Mouse (Mus musculus) liver, embryonic 15.5 days (tissue): ENCODE measurements around the gene Orai2. TPM values are rescaled to one million over a fixed set of nuclear protein-coding genes. Genes with fewer than 3 reads are reported as not detected.
A peak's percentile ranks its signal among the peaks of the same experiment; 100 is the strongest.
"Not testable (repeated sequence)": the region's sequence is repeated elsewhere in the genome, so short reads cannot be mapped to it uniquely, and the experiment has no call there.

Source experiments
- ATAC-seq: fragments of 200-750 bp; cut with Nextera tagmentation; 2 replicates; pipeline ENCODE4 v1.8.0; 2017; ENCODE audit warnings: moderate number of reproducible peaks, mild to moderate bottlenecking, moderate library complexity; ENCODE audit not compliant: insufficient read depth
- H3K27ac ChIP-seq: fragments of 300-500 bp; sonication (generic); replicated peaks from 2 replicates; pipeline ENCODE4 v1.5.1; 2015; ENCODE audit warnings: mild to moderate bottlenecking, inconsistent platforms
- H3K27me3 ChIP-seq: fragments of 300-500 bp; sonication (generic); 2 replicates; pipeline ENCODE4 v1.6.1; 2015; ENCODE audit warnings: mild to moderate bottlenecking, inconsistent platforms
- H3K36me3 ChIP-seq: fragments of 300-500 bp; sonication (generic); replicated peaks from 2 replicates; pipeline ENCODE4 v1.6.1; 2015; ENCODE audit warnings: moderate library complexity, mild to moderate bottlenecking, inconsistent platforms
- H3K4me1 ChIP-seq: fragments of 300-500 bp; sonication (generic); replicated peaks from 2 replicates; pipeline ENCODE4 v1.6.1; 2015; ENCODE audit warnings: inconsistent platforms
- H3K4me2 ChIP-seq: fragments of 300-500 bp; sonication (generic); 2 replicates; pipeline ENCODE4 v1.6.1; 2015; ENCODE audit warnings: moderate library complexity, mild to moderate bottlenecking, inconsistent platforms
- H3K4me3 ChIP-seq: fragments of 300-500 bp; sonication (generic); replicated peaks from 2 replicates; pipeline ENCODE4 v1.5.1; 2015; ENCODE audit warnings: mild to moderate bottlenecking, inconsistent platforms
- H3K9ac ChIP-seq: fragments of 300-500 bp; sonication (generic); 2 replicates; pipeline ENCODE4 v1.6.1; 2015; ENCODE audit warnings: moderate library complexity, mild to moderate bottlenecking, inconsistent platforms
- H3K9me3 ChIP-seq: fragments of 300-500 bp; sonication (generic); replicated peaks from 2 replicates; pipeline ENCODE4 v1.6.1; 2016; ENCODE audit warnings: inconsistent platforms
- WGBS: fragments of 180-500 bp; shearing (Covaris S2); methylation state at CpG from one replicate; pipeline ENCODE4 v1.1.7; 2015; ENCODE audit warnings: mixed read lengths; ENCODE audit not compliant: insufficient replicate concordance; 5-methylcytosine and 5-hydroxymethylcytosine counted together
- polyA plus RNA-seq: library from polyadenylated mRNA; unstranded; fragments of >200 nt; fragmentation: Nextera tagmentation; extraction: Ambion mirVana; gene quantifications from 2 replicates; pipeline ENCODE4 v1.2.1, GENCODE M21; 2015

Gene Orai2
- polyA plus RNA-seq, 1 experiment from 2014 or later = 4.4 TPM

DNA sequence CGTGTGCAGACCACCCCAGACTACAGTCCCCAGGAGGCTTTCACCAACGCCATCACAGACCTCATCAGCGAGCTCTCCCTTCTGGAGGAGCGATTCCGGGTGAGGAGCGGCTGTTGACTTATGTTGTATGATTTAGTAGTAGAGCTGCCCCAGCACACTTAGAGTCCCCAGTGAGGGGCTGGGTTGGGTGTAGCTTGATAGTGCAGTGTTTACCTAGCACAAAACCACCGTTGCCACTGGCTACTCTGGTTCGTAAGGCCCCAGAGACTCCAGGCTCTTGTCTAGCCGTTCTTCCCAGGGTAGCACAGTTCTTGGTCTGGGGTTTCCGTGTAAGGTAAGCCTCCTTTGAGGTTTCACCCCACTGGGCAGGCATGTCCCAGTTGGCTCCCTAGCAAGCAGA lies 48.3 kb downstream of the Orai2 start:
- Histone ChIP-seq H3K4me2 (no peak overlapping the region), H3K9ac (no peak overlapping the region), H3K4me1 (peaks cover 21% of the 10 kb centered on the region), H3K9me3 (no peaks in the 10 kb centered on the region), H3K27me3 (no peaks in the 10 kb centered on the region), H3K36me3 (peaks cover 84% of the 10 kb centered on the region), H3K27ac (no peak overlapping the region), H3K4me3 (no peak overlapping the region)
- ATAC-seq = no peak
- 81% methylated on average over 10 of the region's 10 CpGs for WGBS

DNA sequence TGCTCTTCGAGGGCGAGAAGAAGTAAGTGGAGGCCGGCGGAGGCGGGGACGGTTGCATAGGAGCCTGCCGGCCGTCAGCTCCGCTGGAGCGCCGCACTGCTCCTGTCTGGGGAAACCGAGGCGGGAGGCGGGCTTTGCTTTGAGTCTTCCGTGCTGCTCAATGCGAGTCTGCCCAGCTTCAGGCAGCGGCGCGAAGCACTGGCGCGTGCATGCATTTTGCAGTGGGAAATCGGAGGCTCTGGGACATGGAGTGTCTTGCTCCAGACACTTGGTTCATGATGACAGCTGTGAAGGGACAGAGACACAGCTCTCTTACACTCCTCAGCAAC lies 53.8 kb downstream of the Orai2 start:
- H3K27me3 ChIP-seq = no peaks in the 10 kb centered on the region
- 0% methylated on average over 22 of the region's 22 CpGs for WGBS
- peak overlapping the region; percentile 88 for H3K9ac ChIP-seq
- ATAC-seq = peak; percentile 77
- H3K4me3 ChIP-seq = peak overlapping the region; percentile 88
- H3K4me2 ChIP-seq = peak overlapping the region; percentile 95
- no peaks in the 10 kb centered on the region for H3K9me3 ChIP-seq
- peak overlapping the region; percentile 80 for H3K27ac ChIP-seq
- H3K4me1 ChIP-seq = peaks cover 33% of the 10 kb centered on the region
- H3K36me3 ChIP-seq = peaks cover 33% of the 10 kb centered on the region

DNA sequence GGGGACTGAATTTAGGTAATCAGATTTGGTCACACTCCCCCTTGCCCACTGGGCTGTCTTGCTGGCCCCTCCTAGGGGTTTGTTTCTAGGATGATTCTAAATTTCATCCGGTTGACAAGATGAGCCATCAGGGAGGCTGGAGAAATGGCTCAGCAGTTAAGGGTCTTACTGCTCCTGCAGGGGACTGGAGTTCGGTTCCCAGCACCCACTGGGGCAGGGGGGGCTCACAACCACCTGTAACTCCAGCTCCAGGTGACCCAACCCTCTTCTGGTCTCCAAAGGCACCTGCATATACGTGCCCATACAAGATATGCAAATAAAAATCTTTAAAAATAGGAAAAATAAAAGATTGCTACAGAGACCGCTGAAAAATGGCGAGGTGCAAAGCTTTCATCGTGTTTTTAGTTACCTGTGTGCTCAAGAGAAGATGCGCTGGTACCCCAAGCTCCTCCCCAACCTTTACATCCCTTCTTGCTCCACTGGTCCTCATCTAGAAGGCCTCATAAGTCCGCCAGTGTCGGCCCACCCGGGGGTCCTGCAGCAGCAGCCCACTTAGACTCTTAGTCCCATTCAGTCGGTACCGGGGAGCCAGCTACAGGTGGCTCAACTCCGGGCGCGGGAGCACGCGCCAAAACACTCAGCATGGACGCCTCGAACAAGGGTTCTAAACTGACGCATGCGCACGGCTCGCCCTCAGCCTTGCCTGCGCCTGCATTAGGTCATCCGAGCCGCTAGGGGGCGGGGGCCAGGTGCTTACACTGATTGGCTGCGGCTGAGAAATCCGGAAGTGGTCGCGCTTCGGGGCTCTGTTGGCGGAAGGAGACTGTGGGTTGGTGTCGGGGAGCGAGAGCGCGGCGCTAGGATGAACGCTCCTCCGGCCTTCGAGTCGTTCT lies 54.4 kb downstream of the Orai2 start, which contains the start of gene Polr2j:
Gene Polr2j, plus strand, starts transcription at position 741 of the 893 bp plus-strand sequence.
- Histone ChIP-seq H3K9me3 (no peaks in the 10 kb centered on the region), H3K27me3 (no peaks in the 10 kb centered on the region), H3K9ac (peak within 1 kb of the TSS; percentile 88), H3K36me3 (peaks cover 26% of the 10 kb centered on the region), H3K4me2 (peak within 1 kb of the TSS; percentile 95), H3K4me3 (peak within 1 kb of the TSS; percentile 88), H3K4me1 (peaks cover 33% of the 10 kb centered on the region), H3K27ac (peak within 1 kb of the TSS; percentile 80)
- WGBS = 3% methylated on average over 42 of the region's 42 CpGs
- ATAC-seq = peak; percentile 95

DNA sequence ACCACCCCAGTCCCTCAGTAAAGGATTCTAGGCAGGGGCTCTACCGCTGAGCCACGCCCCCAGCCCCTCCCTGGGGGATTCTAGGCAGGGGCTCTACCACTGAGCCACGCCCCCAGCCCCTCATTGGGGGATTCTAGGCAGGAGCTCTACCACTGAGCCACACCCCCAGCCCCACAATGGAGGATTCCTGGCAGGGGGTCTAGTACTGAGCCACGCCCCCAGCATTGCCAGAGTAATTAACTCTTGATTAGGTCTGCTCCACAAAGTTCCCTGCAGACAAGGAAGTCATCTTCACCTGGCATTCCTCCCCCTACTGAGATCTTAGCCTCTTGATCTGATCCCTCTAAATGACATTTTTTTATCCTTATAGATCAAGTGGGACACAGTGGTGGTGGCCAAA lies 57.0 kb downstream of the Orai2 start:
- ATAC-seq, H3K9me3 ChIP-seq, H3K4me2 ChIP-seq, H3K27me3 ChIP-seq, H3K36me3 ChIP-seq, H3K9ac ChIP-seq, H3K4me3 ChIP-seq, H3K27ac ChIP-seq: not testable (repeated sequence)
- peaks cover 32% of the 10 kb centered on the region for H3K4me1 ChIP-seq
- WGBS = 41% methylated on average over 4 of the region's 4 CpGs

DNA sequence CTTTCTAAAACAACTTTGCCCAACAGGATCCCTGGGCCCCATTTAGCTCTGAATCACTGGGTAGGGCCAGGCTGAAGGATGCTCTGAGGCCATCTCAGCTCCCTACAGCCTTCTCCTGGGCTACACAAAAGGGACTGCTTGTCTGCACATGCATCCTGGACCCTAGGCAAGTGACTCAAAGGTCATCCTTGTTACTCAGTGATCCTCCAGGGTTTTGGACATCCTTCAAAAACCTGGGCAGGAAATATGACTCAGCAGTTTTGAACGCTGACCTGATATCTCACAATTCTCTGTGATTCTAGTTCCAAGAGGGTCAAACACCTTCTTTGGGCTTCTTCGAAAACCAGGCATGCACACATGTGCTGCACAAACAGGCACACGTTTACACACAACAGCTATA lies 61.5 kb downstream of the Orai2 start:
- Histone ChIP-seq H3K9me3 (0 out of 2 replicates have a peak, but pooled peaks cover 4% of the 10 kb centered on the region), H3K27ac (no peak overlapping the region), H3K36me3 (no peaks in the 10 kb centered on the region), H3K4me1 (0 out of 2 replicates have a peak, but pooled peaks cover 5% of the 10 kb centered on the region), H3K9ac (no peak overlapping the region), H3K27me3 (no peaks in the 10 kb centered on the region), H3K4me2 (no peak overlapping the region), H3K4me3 (no peak overlapping the region)
- 44% methylated on average over 3 of the region's 3 CpGs for WGBS
- no peak for ATAC-seq

DNA sequence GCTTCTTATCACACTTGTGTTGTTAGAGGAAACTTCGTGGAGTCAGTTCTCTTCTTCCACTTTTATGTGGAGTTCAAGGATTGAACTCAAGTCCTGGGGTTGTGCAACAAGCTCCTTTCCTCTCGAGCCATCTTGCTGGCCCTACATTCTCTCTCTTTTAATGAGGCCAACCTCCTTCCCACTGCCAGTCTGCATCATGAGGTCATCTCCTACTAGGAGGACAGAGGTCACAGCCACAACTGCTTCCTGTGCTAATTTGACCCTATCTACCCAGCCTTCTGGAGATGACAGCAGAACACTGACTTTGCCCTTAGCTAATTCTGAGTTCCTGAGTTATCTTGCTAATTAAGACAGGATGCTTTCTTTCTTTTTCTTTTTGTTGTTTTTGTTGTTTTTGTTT lies 62.0 kb downstream of the Orai2 start:
- H3K27me3 ChIP-seq = no peaks in the 10 kb centered on the region
- 0 out of 2 replicates have a peak, but pooled peaks cover 4% of the 10 kb centered on the region for H3K9me3 ChIP-seq
- H3K27ac ChIP-seq = no peak overlapping the region
- H3K4me2 ChIP-seq = no peak overlapping the region
- 23% methylated on average over 2 of the region's 2 CpGs for WGBS
- no peak overlapping the region for H3K9ac ChIP-seq
- H3K36me3 ChIP-seq = no peaks in the 10 kb centered on the region
- 0 out of 2 replicates have a peak, but pooled peaks cover 5% of the 10 kb centered on the region for H3K4me1 ChIP-seq
- no peak for ATAC-seq
- no peak overlapping the region for H3K4me3 ChIP-seq

DNA sequence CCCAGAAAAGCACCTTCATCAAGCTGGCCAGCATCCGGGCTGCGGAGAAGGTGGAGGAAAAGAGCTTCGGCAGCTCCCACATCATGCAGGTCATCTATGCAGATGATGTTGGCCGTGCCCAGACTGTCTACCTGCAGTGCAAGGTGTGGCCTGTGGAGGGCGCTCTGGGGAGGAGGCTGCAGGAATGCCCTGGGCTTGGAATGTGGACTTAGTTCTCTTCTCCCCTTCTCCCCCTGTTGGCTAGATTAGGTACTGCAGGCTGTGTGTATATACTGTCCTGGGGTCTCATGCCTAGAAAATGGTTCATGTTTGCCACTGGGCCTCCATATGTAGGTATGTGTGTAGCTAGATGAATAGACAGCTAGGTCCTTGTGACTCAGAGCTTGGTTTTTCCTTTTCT lies 66.0 kb downstream of the Orai2 start:
- Histone ChIP-seq H3K4me3 (no peak overlapping the region), H3K9ac (no peak overlapping the region), H3K4me1 (peaks cover 15% of the 10 kb centered on the region), H3K4me2 (no peak overlapping the region), H3K27ac (no peak overlapping the region), H3K36me3 (no peaks in the 10 kb centered on the region), H3K27me3 (peaks cover 5% of the 10 kb centered on the region; the same call in 1 of the 2 replicates), H3K9me3 (0 out of 2 replicates have a peak, but pooled peaks cover 4% of the 10 kb centered on the region)
- WGBS = 69% methylated on average over 5 of the region's 5 CpGs
- ATAC-seq = no peak

DNA sequence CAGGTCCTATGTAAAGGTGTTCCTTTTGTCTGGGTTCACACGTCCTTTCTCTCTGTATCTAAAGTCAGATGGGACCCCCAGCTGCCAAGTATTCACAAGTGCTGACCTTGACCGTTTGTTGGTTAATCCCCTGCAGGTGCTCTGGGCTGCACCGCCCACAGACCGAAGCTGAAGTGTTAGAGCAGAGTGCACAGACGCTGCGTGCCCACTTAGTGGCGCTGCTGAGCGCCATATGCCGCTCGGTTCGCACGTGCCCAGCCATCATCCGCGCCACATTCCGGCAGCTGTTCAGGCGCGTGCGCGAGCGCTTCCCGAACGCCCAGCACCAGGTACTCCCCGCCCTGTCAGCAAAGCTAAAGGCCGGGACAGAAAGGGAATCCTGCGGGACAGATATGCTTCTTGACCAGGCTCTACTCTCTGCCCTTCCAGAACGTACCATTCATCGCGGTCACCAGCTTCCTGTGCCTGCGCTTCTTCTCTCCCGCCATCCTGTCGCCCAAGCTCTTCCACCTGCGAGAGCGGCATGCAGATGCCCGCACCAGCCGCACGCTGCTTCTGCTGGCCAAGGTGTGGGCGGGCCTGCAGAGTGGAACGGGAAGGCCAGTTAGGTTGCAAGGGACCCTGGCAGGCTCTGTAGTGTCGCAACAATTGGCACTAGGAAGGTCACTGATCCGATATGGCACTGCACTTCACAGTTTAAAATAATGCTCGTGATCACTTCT lies 68.3 kb downstream of the Orai2 start:
- H3K4me1 ChIP-seq = peaks cover 10% of the 10 kb centered on the region
- ATAC-seq = peak; percentile 60; the same call in 1 of the 2 replicates
- H3K27ac ChIP-seq = no peak overlapping the region
- H3K9me3 ChIP-seq = 0 out of 2 replicates have a peak, but pooled peaks cover 4% of the 10 kb centered on the region
- 5% methylated on average over 41 of the region's 41 CpGs for WGBS
- peak overlapping the region; percentile 37; the same call in 1 of the 2 replicates for H3K9ac ChIP-seq
- H3K4me3 ChIP-seq = peak overlapping the region; percentile 38
- H3K36me3 ChIP-seq = no peaks in the 10 kb centered on the region
- H3K4me2 ChIP-seq = peak overlapping the region; percentile 73
- peaks cover 5% of the 10 kb centered on the region; the same call in 1 of the 2 replicates for H3K27me3 ChIP-seq

DNA sequence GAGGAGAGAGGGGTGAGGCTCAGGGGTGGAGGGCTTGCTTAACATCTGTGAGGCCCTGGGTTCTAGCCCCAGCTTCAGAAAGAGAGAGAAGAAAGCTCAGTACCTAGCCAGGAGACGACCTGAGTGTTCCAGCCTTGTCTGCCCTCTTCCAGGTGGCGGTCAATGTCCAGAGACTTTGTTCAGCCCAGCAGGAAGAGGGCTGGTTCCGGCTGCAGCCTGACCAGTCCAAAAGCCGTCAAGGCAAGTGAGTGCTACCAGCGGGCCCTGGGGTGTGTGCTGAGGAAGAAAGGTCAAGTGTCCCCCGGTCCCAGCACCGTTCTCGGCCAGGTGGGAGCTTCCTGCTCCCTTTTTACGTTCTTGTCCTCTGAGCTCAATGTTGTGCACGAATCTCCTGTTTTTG lies 72.0 kb downstream of the Orai2 start:
- Histone ChIP-seq H3K4me2 (no peak overlapping the region), H3K27me3 (peaks cover 5% of the 10 kb centered on the region; the same call in 1 of the 2 replicates), H3K9ac (no peak overlapping the region), H3K36me3 (no peaks in the 10 kb centered on the region), H3K4me3 (no peak overlapping the region), H3K9me3 (no peaks in the 10 kb centered on the region), H3K4me1 (peaks cover 10% of the 10 kb centered on the region), H3K27ac (no peak overlapping the region)
- 72% methylated on average over 10 of the region's 10 CpGs for WGBS
- ATAC-seq = no peak
